In the genomic region with DNA sequence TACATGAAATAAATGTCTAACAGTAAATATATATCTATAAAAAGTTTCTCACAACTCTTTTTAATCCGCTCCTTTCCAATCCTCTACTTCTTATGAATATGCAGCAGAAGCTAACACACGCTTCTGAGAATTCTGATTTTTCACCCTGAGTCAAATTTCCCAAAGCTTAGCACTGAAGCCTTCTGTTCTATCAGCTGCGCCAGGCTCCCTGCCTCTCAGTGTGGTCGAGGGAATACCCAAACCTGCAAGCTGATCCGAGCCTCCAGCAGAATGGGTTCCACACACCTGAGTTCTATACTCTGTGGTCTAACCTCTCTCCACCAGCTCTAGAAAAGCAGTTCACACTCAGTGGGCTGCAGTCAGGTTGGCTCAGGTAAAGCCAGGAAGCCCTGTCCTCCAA, we compare ENCODE assay signal across 26 mouse cellular contexts.
DNase-seq lines count a peak whose midpoint lies in the region; ATAC-seq and TF ChIP-seq lines count a peak whose summit lies in the region.
"Had no signal": no experiment of that assay in that cellular context is flagged by ENCODE, and none has a peak within 500 bp of the region (broad histone marks: within the 10 kb centered on the region; RNA-seq: fewer than 3 reads in every experiment).

No protein-coding gene starts in this region.

- H3K4me2 ChIP-seq in forebrain, postnatal 0 days (ENCODE audit: low read depth) = no peak overlapping the region
- no peak overlapping the region for H3K4me2 ChIP-seq in forebrain, embryonic 16.5 days (ENCODE audit: low read length)
- H3K4me2 ChIP-seq in intestine, embryonic 15.5 days (replicated peaks) = no peak overlapping the region
- H3K4me2 ChIP-seq: forebrain, embryonic 13.5 days; heart, embryonic 15.5 days; hindbrain, embryonic 12.5 days; liver, embryonic 12.5 days; midbrain, embryonic 11.5 days; neural tube, embryonic 12.5 days; stomach, embryonic 15.5 days had no signal

- ATAC-seq in forebrain, postnatal 0 days = peak; percentile 77
- no peak for ATAC-seq in forebrain, embryonic 16.5 days
- no peak for ATAC-seq in intestine, embryonic 15.5 days
- ATAC-seq: forebrain, embryonic 13.5 days; hindbrain, postnatal 0 days; intestine, embryonic 16.5 days; liver, embryonic 12.5 days had no signal

- 67% methylated on average over 5 of the region's 5 CpGs for WGBS in forebrain, postnatal 0 days
- WGBS in forebrain, embryonic 16.5 days = 76% methylated on average over 5 of the region's 5 CpGs
- WGBS in intestine, embryonic 15.5 days = 89% methylated on average over 5 of the region's 5 CpGs

- H3K36me3 ChIP-seq in forebrain, postnatal 0 days (ENCODE audit: insufficient read depth) = no peaks in the 10 kb centered on the region
- no peaks in the 10 kb centered on the region for H3K36me3 ChIP-seq in forebrain, embryonic 16.5 days (ENCODE audit: control insufficient read depth, insufficient read depth)
- H3K36me3 ChIP-seq in intestine, embryonic 15.5 days = no peaks in the 10 kb centered on the region
- H3K36me3 ChIP-seq: heart, embryonic 15.5 days; hindbrain, embryonic 12.5 days; liver, embryonic 12.5 days; stomach, embryonic 15.5 days had no signal

- peaks cover 6% of the 10 kb centered on the region for H3K4me1 ChIP-seq in forebrain, postnatal 0 days (ENCODE audit: insufficient read depth)
- H3K4me1 ChIP-seq in forebrain, embryonic 16.5 days (replicated peaks; ENCODE audit: control insufficient read depth, insufficient read depth, low read length) = peaks cover 17% of the 10 kb centered on the region; the same call in 1 of the 2 replicates
- no peaks in the 10 kb centered on the region for H3K4me1 ChIP-seq in intestine, embryonic 15.5 days (replicated peaks)

- no peak overlapping the region for H3K4me3 ChIP-seq in forebrain, postnatal 0 days (ENCODE audit: low read depth, low read length)
- no peak overlapping the region for H3K4me3 ChIP-seq in forebrain, embryonic 16.5 days (replicated peaks; ENCODE audit: low read length)
- H3K4me3 ChIP-seq in intestine, embryonic 15.5 days (replicated peaks) = no peak overlapping the region
- H3K4me3 ChIP-seq: forebrain, embryonic 13.5 days; heart, embryonic 10.5 days; heart, embryonic 15.5 days; hindbrain, embryonic 12.5 days; liver, embryonic 12.5 days; myocyte; neural tube, embryonic 12.5 days; stomach, embryonic 15.5 days had no signal

- no peak for TF ChIP-seq CTCF in forebrain, postnatal 0 days (IDR thresholded peaks at IDR 0.05; ENCODE audit: low read depth)

- DNase-seq in forebrain, postnatal 0 days = peak; percentile 66
- peak; percentile 60 to 64 for DNase-seq in right cerebral cortex, postnatal 10 days (ENCODE audit: low spot score in 2 of 2)
- no peak for DNase-seq in right cerebral cortex, postnatal 14 days
- peak; percentile 27 to 34 for DNase-seq in cerebellum, postnatal 10 days
- DNase-seq in embryo, embryonic 10.5 days (ENCODE audit: low spot score) = no peak
- no peak for DNase-seq in gastrocnemius, postnatal 36 days
- DNase-seq: adrenal gland, postnatal 14 days; heart, postnatal 36 days; kidney, adult 9 months; kidney, postnatal 10 days; left cerebral cortex, postnatal 4 days; thymus, postnatal 14 days had no signal

- peak overlapping the region; percentile 60 for H3K27ac ChIP-seq in forebrain, postnatal 0 days (ENCODE audit: low read depth, low read length)
- H3K27ac ChIP-seq in forebrain, embryonic 16.5 days (ENCODE audit: low read length) = no peak overlapping the region
- no peak overlapping the region for H3K27ac ChIP-seq in intestine, embryonic 15.5 days
- H3K27ac ChIP-seq: forebrain, embryonic 13.5 days; heart, embryonic 10.5 days; heart, embryonic 15.5 days; hindbrain, embryonic 12.5 days; hindbrain, postnatal 0 days; liver, embryonic 12.5 days; neural tube, embryonic 12.5 days; stomach, embryonic 15.5 days had no signal

- H3K27me3 ChIP-seq in forebrain, postnatal 0 days (ENCODE audit: insufficient read depth, low read length) = no peaks in the 10 kb centered on the region
- no peaks in the 10 kb centered on the region for H3K27me3 ChIP-seq in forebrain, embryonic 16.5 days (replicated peaks; ENCODE audit: control insufficient read depth, insufficient read depth, low read length)
- no peaks in the 10 kb centered on the region for H3K27me3 ChIP-seq in intestine, embryonic 15.5 days (replicated peaks)
- H3K27me3 ChIP-seq: forebrain, embryonic 13.5 days; heart, embryonic 15.5 days; hindbrain, embryonic 12.5 days; liver, embryonic 12.5 days; neural tube, embryonic 12.5 days; stomach, embryonic 15.5 days had no signal

- intact Hi-C loops in gastrocnemius, postnatal 36 days (cut with DNase I) = loop anchor here (5.0 kb wide), 1 partner anchor 68 kb away; a partner anchor contains a TSS

- H3K9ac ChIP-seq in forebrain, postnatal 0 days = no peak overlapping the region
- no peak overlapping the region for H3K9ac ChIP-seq in forebrain, embryonic 16.5 days (replicated peaks; ENCODE audit: low read depth, low read length)
- no peak overlapping the region for H3K9ac ChIP-seq in intestine, embryonic 15.5 days
- H3K9ac ChIP-seq: forebrain, embryonic 13.5 days; heart, embryonic 15.5 days; hindbrain, embryonic 12.5 days; liver, embryonic 12.5 days; liver, postnatal 0 days; neural tube, embryonic 12.5 days; stomach, embryonic 15.5 days had no signal

- no peaks in the 10 kb centered on the region for H3K9me3 ChIP-seq in forebrain, postnatal 0 days (ENCODE audit: low read length)
- H3K9me3 ChIP-seq in forebrain, embryonic 16.5 days (ENCODE audit: control insufficient read depth, low read length) = no peaks in the 10 kb centered on the region
- H3K9me3 ChIP-seq in intestine, embryonic 15.5 days = no peaks in the 10 kb centered on the region
- H3K9me3 ChIP-seq: forebrain, embryonic 13.5 days; heart, embryonic 10.5 days; heart, embryonic 15.5 days; hindbrain, embryonic 12.5 days; liver, embryonic 12.5 days; neural tube, embryonic 12.5 days; stomach, embryonic 15.5 days had no signal

Comparison
In these comparisons a context has a peak if more than half of its experiments do, and no peak if none do; other contexts are left out.
1. DNase-seq: peak in forebrain, postnatal 0 days (single experiment), right cerebral cortex, postnatal 10 days (2 of 2) and cerebellum, postnatal 10 days (2 of 2); none in right cerebral cortex, postnatal 14 days (single experiment), embryo, embryonic 10.5 days (single experiment) and gastrocnemius, postnatal 36 days (0 of 2).